Mouse (Mus musculus): ENCODE measurements at regions not wholly inside any gene's neighbourhood (a gene's known extent, or its start where the extent isn't known, plus 50 kb on each side); places are given as distances from the start of the nearest gene placed in this dataset.
A peak's percentile ranks its signal among the peaks of the same experiment; 100 is the strongest.
"Not testable (repeated sequence)": the region's sequence is repeated elsewhere in the genome, so short reads cannot be mapped to it uniquely, and the experiment has no call there.

- DNase-seq, result peak in 1 of 2 experiments; percentile 5
Observed at GRCm38 (mm10) chr13:13888847-13889246, 65.4 kb upstream of the B3galnt2 start.

DNA sequence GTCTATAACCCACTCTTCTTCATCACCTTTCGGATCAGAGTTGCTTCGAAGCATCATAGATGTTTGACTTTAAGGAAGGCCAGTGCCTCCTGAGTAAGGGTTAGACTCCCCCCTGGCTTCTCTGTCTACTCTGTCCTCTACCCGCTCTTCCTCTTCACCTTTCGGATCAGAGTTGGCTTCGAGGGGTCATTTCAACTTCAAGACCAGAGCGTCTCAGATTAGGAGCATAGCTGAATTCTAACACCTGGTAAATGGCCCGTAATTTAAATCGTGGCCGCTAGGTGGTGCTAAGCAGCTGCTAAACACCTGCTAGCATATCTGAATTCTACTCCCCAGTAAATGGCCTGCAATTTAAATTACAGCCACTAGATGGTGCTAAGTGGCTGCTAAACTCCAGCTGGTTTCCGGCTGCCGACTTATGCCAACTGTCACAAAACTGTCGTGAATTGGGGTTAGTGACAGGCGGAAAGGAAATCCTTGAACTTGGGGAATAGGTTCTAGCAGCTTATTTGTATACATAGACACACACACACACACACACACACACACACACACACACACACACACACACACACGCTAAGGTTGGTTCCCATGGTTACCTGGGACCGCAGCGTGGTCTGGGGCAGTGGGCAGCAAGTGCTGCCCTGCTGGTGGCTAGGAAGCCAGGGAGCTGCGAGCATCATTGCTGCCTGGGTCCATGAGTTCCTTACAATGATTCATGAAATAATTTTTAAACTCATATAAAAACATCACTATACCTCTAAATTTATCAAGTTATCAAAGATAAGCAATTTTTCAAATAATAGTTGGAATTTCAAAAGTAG, 64.8 kb upstream of the B3galnt2 start:
- peak; percentile 84 to 87 for DNase-seq

DNA sequence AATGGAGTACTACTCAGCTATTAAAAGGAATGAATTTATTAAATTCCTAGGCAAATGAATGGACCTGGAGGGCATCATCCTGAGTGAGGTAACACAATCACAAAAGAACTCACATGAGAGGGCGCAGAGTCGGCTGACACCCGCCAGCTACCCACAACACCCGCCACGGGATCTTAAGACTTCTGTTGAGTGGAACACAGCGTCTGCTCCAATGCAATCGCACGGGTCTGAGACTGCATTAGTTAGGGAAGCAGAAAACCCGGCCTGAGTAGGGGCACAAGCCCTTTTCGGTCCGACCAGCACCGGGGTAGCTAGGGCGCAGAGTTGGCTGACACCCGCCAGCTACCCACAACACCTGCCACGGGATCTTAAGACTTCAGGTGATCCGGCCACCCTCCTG, 52.1 kb upstream of the B3galnt2 start:
- DNase-seq, result not testable (repeated sequence)

All from thymus, postnatal 36 days (tissue).